Mouse (Mus musculus): ENCODE results near the gene Racgap1. TPM values are rescaled to one million over a fixed set of nuclear protein-coding genes. Genes with fewer than 3 reads are reported as not detected.

Gene Racgap1
- polyA plus RNA-seq, 1 experiment = 5.6 TPM

DNA sequence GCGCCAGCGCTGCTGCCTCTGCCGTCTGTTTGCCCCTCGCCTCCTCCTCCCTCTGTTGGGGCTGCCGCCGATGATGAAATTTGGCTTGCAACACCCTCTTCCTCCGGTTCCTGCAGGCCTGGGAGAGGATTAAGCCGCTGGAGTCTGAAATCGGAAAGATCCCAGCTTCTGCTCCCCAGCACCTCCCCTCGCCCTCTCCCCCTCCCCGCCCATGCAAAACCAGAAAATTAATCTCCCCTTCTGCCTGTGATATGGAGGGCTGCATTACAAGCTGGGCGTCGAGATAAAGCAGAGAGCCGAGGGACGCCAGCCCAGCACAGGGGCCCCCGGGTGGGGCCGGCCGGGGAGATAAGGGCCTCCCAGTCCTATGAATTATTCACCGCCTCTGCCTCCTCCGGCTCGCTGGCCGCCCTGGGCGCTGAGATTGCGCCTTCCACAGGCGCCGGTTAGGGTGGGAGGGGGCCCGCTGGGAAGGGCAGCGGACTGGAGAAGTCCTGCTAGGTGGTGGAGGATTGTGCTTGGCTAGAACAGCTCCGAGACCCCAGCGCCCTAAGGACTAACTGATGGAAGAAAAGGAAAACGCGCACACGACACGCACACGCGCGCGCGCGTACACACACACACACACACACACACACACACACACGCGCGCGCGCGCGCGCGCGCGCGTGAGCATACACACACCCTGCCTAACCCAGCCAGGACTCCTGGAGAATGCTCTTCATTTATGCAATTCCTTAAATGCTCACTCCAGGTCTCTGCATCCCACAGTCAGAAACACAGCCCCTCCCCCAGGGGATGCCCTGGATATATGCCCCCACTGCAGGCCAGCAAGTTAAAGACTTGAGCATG is 13.4 kb upstream of the Racgap1 start:
- no peak for DNase-seq (ENCODE audit: low read depth)

DNA sequence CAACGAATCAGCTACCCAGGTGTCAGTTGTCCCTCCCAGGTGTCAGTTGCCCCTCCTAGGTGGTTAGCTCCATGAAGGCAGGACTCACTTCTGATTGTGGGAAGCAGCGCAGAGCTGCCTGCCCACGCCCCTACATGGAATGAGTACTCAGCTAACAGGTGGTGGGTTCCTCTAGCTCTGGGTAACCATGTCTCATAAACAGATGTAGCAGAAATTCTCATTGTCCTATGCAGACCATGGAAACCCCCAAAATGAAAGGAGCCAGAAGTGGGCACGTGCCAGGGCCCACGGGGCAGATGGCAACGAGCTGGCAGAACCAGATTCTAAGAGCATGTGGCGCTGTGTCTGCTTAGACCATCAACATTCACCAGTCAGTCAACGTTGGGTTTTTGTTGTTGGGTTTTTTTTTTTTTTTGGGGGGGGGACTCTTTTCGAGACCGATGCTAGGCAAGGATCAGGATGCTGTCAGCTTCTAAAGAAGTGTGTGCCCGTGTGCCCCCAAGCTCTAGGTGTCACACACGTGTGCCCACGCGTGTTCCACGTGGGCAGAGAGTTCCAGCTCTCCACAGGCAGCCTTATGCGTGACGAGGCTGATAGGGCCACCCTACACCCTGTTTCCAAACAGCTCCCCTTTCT is 12.6 kb upstream of the Racgap1 start:
- DNase-seq (ENCODE audit: low read depth) = no peak

DNA sequence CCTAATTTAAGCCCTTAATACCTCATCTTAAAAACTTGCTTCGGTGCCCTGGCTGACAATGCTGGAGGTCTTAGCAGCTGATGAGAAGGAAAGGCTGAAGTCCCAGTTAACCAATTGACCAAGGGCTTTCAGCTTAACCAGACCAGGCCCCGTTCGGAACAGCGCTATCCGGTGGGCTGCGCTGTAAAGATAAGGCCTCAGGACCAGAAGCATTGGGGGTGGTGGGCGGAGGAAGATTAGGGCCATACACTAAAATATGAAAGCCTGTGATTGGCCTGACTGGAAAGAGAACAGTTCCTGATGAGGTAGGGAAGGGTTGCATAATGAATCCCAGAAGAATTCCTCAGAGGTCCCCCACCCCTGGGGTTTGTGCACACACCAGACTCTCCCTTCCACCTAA is 10.9 kb upstream of the Racgap1 start:
- DNase-seq (ENCODE audit: low read depth) = no peak

DNA sequence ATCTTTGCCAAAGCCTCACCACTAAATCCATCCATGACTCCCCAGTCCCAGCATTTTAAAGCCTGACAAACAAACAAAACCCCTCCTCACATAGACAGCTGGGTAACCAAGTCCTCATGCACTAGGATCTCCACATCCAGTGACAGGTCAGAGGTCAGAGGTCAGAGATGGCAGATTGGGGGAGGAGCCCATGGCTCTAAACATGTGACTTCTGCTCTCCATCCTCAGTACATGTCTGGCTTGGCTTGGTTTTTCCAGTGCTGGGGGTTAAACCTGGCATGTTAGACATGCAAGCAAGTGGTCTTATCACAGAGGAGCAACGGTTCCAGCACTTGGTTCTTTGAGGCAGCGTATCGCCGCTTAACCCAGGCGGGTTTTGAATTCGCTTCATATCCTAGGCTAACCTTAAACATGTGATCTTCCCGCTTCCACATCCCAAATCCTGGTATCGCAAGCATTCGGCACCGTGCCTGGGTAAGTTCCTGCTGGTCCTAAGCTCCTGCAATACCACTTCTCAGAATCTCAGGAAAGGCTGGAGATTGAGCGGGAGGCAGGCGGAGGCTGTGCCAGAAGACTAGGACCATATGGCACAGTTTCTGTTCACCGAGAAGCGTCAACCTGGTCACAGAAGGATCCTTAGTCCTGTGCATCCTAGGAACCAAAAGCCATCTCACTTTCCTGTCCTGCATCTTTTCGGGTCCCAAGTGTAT is 9.8 kb upstream of the Racgap1 start:
- DNase-seq (ENCODE audit: low read depth) = no peak

DNA sequence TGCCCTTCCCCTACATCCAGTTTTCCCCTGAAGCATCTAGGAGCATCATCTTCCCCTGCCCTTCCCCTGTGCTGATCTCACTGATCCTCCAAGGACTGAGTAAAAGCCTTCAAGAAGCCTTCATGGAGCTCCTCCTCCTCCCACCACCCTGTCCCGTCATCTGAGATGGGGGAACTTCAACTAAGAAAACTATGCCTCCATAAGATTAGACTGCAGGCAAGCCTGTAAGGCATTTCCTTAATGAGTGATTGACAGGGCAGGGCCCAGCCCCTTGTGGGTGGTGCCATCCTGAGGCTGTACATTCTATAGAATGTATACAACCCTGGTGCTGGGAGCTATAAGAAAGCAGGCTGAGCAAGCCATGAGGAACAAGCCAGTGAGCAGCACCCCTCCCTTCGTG is 7.0 kb upstream of the Racgap1 start:
- no peak for DNase-seq (ENCODE audit: low read depth)

DNA sequence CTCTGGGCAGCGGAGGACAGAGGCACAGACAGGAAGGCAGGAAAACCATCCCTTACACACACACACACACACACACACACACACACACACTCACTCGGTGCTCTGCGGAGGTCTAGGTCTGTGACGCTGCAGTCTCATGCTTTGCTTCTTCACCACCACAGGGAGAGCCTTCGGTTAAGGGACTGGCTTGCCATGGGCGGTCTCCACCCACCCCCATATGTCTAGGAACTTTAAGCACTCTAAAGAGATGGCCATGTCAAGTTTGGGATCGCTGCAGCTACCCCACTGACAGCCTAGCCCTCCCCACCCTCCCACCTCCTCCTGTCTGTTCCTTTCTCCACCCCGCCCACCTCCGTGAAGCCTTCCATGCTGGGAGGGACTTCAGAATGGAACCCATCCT is 4.5 kb upstream of the Racgap1 start:
- no peak for DNase-seq (ENCODE audit: low read depth)

DNA sequence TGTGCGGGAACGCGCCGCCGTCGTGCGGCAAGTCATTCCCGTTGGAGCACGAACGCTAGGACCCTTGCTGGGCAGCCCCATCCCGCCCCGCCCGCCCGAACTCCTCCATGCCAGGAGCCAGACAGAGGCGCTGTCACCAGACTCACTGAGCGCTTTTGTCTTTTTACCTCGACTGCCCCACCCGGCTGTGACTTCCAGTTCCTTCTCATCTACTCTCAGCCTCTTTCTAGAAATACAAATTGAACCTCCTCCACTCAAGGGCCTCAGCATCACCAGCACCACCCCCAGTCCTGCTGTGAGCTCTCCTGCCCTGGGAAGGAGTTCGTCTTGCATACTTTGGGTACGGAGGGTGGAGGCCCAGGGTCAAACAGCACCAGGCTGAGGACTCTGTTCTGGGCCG is 2.4 kb upstream of the Racgap1 start:
- DNase-seq (ENCODE audit: low read depth) = no peak

DNA sequence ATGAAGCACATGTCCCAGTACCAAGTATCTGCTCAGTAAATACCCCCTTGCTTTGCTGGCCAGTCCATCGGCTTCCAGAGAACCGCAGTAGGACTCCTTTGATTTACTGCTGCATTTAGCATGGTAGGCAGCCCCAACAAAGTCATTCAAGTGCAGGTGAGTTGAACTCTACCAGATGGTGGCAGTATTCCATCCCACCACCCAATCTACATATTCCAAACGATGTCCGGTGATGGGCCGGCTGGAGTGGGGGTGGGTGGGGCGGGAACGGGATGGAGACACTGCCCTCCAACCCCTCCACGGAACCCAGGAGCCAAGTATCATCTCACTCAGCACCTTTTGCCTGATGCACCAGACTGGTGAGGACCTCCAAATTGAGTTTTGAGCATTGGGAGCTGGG is 1.8 kb upstream of the Racgap1 start:
- DNase-seq (ENCODE audit: low read depth) = no peak

DNA sequence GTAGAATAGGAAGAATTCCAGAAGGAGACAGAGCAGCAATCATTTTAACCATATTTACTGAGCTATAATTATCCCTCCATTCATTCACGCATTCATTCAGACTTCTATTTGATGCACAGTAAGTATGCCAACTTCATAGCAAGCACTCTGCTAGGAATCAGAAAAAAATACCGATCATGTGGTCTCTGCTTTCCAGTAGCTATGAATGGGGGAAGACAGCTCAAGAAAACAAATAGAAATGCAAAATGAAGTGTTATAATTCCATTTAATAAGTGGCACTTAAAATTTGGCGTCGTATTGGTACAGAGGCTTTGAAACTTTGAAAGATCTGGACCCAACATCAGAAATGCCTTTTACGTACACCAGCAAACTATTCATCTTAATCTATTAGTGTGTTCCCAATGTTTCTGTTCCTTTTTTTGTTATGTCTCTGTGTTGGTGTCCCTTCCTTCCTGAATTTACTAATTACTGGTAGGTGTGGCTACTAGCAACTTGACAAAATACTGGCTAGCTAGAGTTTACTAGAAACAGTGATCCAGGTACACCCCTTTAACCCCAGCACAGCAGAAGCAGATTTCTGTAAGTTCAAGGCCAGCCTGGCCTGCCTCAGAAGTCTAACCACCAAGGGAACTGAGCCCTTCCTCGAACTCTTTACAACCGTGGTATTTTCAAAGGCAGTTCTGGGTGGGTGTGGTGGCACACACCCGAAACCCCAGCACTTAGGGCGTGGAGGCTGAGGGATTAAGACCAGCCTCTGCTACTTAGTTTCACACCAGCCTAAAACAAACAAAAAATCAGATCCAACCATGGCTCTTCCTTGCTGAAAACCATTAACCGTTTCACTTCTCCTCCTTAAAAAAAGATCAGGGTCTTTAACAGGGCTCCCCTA is 772 bp upstream of the Racgap1 start:
- DNase-seq (ENCODE audit: low read depth) = no peak

DNA sequence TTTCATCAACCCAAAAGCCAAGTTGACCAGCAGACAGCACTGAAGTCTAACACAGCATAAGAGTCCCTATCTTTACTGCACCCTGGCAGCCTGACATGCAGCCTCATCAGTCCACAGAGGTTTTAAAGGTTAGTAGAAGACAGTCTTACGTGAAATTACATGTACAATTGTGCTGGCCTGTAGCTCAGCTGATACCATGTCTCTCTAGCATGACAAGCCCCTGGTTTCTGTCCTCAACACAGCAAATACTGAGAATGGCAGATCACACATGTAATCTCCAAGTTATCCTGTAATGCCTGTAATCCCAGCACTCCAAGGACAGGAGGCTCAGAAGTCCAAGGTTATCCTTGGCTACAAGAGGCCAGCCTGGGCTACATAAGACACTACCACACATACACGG is 1.2 kb downstream of the Racgap1 start:
- DNase-seq (ENCODE audit: low read depth) = no peak

DNA sequence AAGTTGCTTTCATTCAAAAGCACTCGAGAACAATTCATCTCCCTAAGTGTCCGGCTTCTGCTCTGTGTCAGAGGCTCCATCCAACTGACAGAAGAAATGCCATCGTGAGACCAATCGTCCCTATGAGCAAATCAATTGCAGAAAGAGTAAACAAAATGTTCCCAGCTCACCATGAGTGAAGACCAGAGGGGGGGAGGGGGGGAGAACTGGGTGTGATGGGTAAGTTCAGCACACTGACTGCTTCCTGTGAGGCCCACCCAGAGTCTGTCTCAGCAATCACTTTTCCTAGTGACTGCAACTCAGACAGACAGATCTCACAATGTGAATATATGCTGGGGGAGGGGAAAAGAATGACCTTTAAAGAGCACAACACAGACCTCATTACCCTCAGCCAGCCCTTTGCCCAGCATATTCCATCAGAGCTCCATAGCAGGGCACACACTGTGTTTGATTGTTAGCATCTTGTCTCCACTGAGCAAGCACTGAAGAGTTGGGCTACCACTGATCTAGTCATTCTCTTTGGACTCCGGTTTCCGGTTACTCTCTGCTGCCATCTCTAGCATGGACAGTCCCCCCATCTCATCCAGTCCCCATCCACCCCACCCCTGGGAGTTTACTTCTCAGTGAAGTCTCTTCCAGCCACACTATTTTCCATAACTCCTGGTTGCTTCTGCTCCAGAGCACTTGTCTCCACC is 2.2 kb downstream of the Racgap1 start:
- no peak for DNase-seq (ENCODE audit: low read depth)

DNA sequence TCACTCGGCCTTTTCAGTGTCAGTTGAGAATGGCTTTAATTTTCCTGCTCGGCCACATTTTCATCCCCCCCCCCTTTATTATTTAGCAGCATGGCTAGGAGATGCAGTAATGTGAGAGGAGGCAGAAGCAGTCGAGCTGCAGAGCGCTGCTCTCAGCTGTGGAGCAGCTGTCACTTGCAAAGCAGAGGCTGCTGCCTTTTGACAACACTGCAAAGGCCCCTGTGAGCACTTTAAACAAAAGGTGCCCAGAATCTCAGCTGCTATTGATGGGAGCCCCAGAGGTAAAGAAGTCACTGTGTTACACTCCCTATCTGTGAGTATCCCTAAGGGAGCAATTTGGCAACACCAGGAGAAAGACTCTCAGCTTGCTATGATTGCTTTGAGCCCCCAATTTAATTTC is 3.1 kb downstream of the Racgap1 start:
- DNase-seq (ENCODE audit: low read depth) = no peak

DNA sequence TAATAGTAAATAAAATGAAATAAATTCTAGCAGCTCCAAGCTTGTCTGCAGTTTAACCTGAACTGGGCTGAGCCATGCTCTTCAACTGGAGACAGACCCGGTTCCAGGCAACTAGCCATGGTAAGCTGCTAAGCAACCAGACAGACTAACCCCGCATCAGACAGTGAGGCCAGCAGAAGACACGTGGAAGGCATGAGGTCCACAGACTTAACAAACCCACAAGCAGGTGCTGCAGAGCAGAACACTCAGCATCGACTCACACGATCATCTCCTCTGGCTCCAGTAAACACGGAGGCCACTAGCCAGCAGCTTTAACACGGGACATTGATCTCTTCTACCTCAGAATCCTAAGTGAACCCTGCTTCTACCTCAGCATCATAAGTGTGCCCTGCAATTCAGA is 6.7 kb downstream of the Racgap1 start:
- DNase-seq (ENCODE audit: low read depth) = no peak

DNA sequence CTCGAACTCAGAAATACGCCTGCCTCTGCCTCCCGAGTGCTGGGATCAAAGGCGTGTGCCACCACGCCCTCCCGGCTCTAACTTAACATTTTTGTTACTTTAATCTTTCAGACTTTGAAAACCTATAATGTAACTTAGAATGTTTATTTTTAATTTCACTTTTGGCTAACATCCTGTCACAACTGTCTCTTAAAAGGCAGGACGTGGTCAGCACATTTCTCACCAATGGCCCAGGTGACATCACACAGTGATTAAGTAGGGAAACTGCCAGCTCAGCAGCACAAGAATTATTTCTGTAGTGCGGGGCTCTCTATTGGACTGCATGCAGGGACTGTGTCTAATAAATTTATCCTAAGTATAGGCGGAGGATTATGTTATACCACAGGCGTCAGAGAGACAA is 7.6 kb downstream of the Racgap1 start:
- no peak for DNase-seq (ENCODE audit: low read depth)

DNA sequence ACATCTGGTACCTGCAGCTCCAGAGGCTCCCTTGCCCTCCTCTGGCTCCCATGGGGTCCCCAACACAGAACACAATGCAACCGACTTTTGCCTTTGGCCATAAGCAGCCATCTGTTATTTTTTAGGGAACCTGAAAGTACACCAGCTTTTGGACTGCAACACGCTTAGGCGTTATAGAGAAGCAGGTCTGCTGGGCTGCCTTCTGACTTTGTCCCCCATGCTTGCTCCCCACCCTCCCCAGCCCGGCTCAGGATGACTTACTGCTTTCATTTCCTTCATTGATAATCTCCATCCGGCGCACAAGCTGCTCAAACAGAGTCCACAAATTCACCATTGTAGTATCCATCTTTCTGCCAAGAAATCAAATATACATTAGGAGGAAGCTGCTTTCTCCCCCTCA is 8.8 kb downstream of the Racgap1 start:
- DNase-seq (ENCODE audit: low read depth) = no peak

DNA sequence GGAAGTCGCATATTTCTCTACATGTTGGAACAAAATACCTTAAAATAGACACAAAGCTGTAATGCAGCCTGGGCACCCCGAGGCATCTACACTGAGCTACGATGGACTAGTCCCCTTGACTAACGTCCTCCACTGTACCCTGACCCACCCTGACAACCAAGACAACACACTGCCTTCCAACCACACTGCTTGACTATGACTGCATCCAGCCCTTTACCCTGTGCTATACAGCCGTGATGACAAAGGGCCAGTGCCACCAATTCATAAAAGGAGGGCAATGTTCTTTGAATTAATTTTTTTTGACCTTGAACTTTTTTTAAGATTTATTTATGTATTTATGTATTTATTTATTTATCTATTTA is 13.4 kb downstream of the Racgap1 start:
- DNase-seq (ENCODE audit: low read depth) = no peak

DNA sequence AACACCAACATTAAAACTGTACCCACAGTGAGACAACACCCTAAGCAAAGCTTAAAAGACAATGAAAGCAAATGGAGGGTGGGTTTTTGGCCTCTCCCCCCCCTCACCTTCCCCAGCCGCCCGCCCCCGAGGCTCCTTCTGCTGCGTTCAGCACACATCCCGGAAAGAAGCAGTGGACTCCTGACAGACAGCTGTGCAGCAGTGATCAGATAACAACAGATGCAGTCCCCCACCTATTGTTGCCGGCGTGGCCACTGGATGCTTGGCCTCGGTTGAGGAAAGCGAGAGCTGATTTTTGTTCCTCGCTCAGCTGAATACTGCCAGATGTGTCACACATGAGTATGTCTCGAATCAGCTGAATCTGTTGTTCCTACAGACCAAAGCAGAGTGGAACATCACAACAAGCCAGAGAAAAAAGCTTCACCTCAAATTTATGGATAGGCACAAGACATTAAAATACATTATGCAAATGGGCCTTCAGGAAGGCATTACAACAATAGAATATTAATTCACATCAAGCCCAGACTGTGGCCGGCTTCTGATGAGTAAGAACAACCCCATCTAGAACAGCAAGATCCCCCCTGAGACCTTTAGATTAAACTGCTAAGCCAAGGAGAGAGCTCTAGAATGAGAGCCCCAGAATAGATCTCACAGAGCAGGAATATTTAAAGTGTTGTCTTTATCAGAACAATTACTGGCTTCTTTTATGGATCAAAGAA is 13.9 kb downstream of the Racgap1 start:
- DNase-seq (ENCODE audit: low read depth) = no peak

DNA sequence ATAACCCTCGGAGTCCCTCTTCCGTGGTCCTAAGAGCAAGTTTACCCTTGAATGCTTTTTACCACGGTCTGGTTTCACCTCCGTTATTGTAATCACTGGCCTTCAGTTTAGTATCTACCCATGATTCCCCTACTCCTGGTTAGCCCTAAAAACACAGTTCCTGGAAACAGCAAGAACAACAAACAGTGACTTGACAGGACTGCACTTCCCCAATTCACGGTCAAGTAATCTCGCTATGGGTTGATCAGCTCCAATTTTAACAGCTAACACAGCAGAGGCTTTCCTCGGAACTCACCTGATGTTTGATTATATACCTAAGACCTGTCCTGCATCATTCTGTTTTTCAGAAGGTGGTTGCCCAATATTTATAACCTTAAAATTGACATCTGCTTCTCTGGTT is 16.8 kb downstream of the Racgap1 start:
- no peak for DNase-seq (ENCODE audit: low read depth)

DNA sequence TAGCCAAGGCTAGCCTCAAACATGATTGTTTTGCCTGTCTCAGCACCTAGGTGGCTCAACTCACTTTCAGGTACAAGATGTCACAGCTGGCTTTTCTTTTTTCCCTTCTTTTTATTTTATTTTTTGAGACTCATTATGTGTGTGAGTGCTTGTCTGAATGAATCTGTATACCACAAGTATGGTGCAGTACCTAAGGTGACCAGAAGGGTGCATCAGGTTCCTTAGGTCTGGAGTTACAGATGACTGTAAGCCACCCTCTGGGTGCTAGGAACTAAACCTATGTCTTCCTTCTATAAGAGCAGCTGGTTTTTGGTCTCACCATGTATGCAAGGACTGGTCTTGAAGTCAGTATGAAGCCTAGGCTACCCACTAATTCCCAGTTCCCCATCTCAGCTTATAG is 19.8 kb downstream of the Racgap1 start:
- no peak for DNase-seq (ENCODE audit: low read depth)

DNA sequence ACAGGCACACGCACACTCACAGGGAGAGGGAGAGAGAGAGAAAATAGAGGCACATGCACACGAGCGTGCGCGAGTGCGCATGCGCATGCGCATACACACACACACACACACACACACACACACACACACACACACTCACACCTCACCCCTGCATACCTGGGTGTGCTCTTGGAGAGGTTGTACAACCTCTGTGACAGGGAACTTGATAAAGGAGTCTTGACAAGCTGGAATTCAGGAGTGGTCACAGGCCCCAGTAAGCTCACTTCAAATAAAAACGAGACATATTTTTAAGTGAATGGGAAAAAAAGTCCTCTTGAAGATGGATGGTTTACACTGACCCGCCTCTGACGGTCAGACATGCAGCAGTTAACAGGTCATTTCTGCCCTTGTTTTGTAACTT is 29.4 kb downstream of the Racgap1 start:
- DNase-seq (ENCODE audit: low read depth) = no peak

DNA sequence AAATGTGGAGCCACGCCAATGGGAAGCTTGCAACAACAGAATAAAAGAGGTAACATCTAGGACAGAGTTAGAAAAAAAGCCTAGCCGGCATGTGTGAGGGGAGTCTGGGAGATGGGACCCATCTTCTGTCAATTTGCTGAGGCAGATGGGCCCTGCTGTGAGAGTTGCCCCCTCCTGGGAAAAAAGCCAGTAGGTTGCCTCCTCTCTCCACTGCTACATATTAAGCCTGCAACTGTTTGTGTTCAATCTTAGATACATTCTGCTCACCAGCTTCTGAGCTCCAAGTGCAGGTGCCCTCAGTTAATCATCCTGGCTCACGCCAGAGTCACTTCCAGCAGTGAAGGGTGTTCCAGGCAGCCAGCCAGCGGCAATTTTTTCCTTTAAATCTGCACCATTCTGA is 31.6 kb downstream of the Racgap1 start:
- no peak for DNase-seq (ENCODE audit: low read depth)
